Mouse (Mus musculus): ENCODE measurements around the gene Gm44596. TPM values are rescaled to one million over a fixed set of nuclear protein-coding genes. Genes with fewer than 3 reads are reported as not detected.

Gene Gm44596
- total RNA-seq, 2 experiments from 2014 or later, result not detected

- DNase-seq, result no peak
- intact Hi-C loops (cut with DNase I), result no loop called here
Measured at GRCm38 (mm10) chr6:128455835-128456605, 80.7 kb downstream of the Gm44596 start.

Other genes starting within 250 kb of the Gm44596 start
- gene Tspan9, start 231.9 kb upstream of the Gm44596 start, total RNA-seq (2021), result 10 to 100 TPM; 34.7 to 39.3 TPM
- 1 to 10 TPM; 3.7 to 4.3 TPM for gene Tead4, start 74.7 kb upstream of the Gm44596 start, total RNA-seq (2021)
- 1 to 10 TPM; 5.8 to 6.6 TPM for gene Tulp3, start 19.7 kb upstream of the Gm44596 start, total RNA-seq (2021)
- gene Rhno1, start 12.6 kb upstream of the Gm44596 start, total RNA-seq (2021), result 1 to 10 TPM; 5.2 to 6.6 TPM
- gene Foxm1, start 12.5 kb upstream of the Gm44596 start, total RNA-seq (2021), result 1 to 10 TPM in 1 of 2 experiments, under 1 TPM in 1; 0.62 to 1.0 TPM
- not detected for gene Tex52, start within 50 bp of the Gm44596 start, total RNA-seq (2021)
- 1 to 10 TPM; 1.4 to 1.5 TPM for gene Nrip2, start 23.8 kb downstream of the Gm44596 start, total RNA-seq (2021)
- 10 to 100 TPM; 15.3 to 19.5 TPM for gene Itfg2, start 49.4 kb downstream of the Gm44596 start, total RNA-seq (2021)
- gene Fkbp4, start 63.2 kb downstream of the Gm44596 start, total RNA-seq (2021), result 100 to 1,000 TPM in 1 of 2 experiments, 10 to 100 TPM in 1; 97.6 to 114 TPM
- gene Pzp, start 151.2 kb downstream of the Gm44596 start, total RNA-seq (2021), result under 1 TPM in 1 of 2 experiments, not detected in 1; 0.41 TPM
- gene A2ml1, start 206.1 kb downstream of the Gm44596 start, total RNA-seq (2021), result not detected
- not detected for gene Klrb1a, start 248.0 kb downstream of the Gm44596 start, total RNA-seq (2021)